Mouse (Mus musculus): ENCODE measurements around the gene Tmem204.

Tmem204 gene

GRCm38 (mm10) chr17:25084835-25085385 is 1.5 kb upstream of the Tmem204 start:
- no peak for DNase-seq

- DNase-seq, result no peak
These were observed 504 bp downstream of the Tmem204 start for GRCm38 (mm10) chr17:25082887-25083286.

GRCm38 (mm10) chr17:25082081-25082847 is 1.1 kb downstream of the Tmem204 start:
- DNase-seq, result peak; percentile 84

- peak; percentile 90 for DNase-seq
These were observed 2.4 kb downstream of the Tmem204 start for GRCm38 (mm10) chr17:25080960-25081381.

GRCm38 (mm10) chr17:25080210-25080609 is 3.2 kb downstream of the Tmem204 start:
- no peak for DNase-seq

- DNase-seq, result peak; percentile 93
These were observed 5.5 kb downstream of the Tmem204 start for GRCm38 (mm10) chr17:25077771-25078372.

GRCm38 (mm10) chr17:25076906-25077305 is 6.5 kb downstream of the Tmem204 start:
- no peak for DNase-seq

- no peak for DNase-seq
These were observed 14.7 kb downstream of the Tmem204 start for GRCm38 (mm10) chr17:25068690-25069089.

GRCm38 (mm10) chr17:25067442-25067851 is 15.9 kb downstream of the Tmem204 start:
- DNase-seq, result peak; percentile 72

- DNase-seq, result peak; percentile 36
These were observed 16.8 kb downstream of the Tmem204 start for GRCm38 (mm10) chr17:25066595-25066994.

GRCm38 (mm10) chr17:25065189-25065588 is 18.2 kb downstream of the Tmem204 start:
- DNase-seq, result no peak

GRCm38 (mm10) chr17:25064351-25064750 is 19.0 kb downstream of the Tmem204 start:
- DNase-seq, result peak; percentile 87

- no peak for DNase-seq
These were observed 19.5 kb downstream of the Tmem204 start for GRCm38 (mm10) chr17:25063872-25064271.

GRCm38 (mm10) chr17:25063261-25063660 is 20.1 kb downstream of the Tmem204 start:
- no peak for DNase-seq

- DNase-seq, result no peak
These were observed 26.4 kb downstream of the Tmem204 start for GRCm38 (mm10) chr17:25057041-25057440.

GRCm38 (mm10) chr17:25053274-25053673 is 30.1 kb downstream of the Tmem204 start:
- DNase-seq, result no peak

GRCm38 (mm10) chr17:25047143-25047542 is 36.2 kb downstream of the Tmem204 start:
- DNase-seq, result no peak

GRCm38 (mm10) chr17:25045281-25045680 is 38.1 kb downstream of the Tmem204 start:
- DNase-seq, result no peak

- no peak for DNase-seq
These were observed 38.5 kb downstream of the Tmem204 start for GRCm38 (mm10) chr17:25044879-25045278.

GRCm38 (mm10) chr17:25036183-25036582 is 47.2 kb downstream of the Tmem204 start:
- DNase-seq, result peak; percentile 14

GRCm38 (mm10) chr17:25016292-25017132 is 66.9 kb downstream of the Tmem204 start:
- DNase-seq, result peak; percentile 87

GRCm38 (mm10) chr17:25015655-25016291 is 67.6 kb downstream of the Tmem204 start, which contains the start of the genes Cramp1l and Ift140:
Gene Cramp1l, minus strand, starts transcription at chr17:25015788.
Gene Ift140, plus strand, starts transcription at chr17:25016085.
- peak; percentile 99 for DNase-seq
